Mouse (Mus musculus) heart, embryonic 13.5 days (tissue): ENCODE results near the gene Bptf. TPM values are rescaled to one million over a fixed set of nuclear protein-coding genes. Genes with fewer than 3 reads are reported as not detected.
"Not testable (repeated sequence)": the region's sequence is repeated elsewhere in the genome, so short reads cannot be mapped to it uniquely, and the experiment has no call there.

Experiments used
- ATAC-seq: fragments of 200-750 bp; cut with Nextera tagmentation; 2 replicates; pipeline ENCODE4 v1.8.0; 2017; ENCODE audit warnings: moderate TSS enrichment; ENCODE audit not compliant: insufficient number of reproducible peaks, low FRiP score, low TSS enrichment; ENCODE audit errors: extremely low read depth
- H3K27ac ChIP-seq: fragments of 300-500 bp; sonication (generic); replicated peaks from 2 replicates; pipeline ENCODE4 v1.5.1; 2015; ENCODE audit warnings: moderate library complexity, mild to moderate bottlenecking, inconsistent platforms
- H3K27me3 ChIP-seq: fragments of 300-500 bp; sonication (generic); replicated peaks from 2 replicates; pipeline ENCODE4 v1.6.1; 2015; ENCODE audit warnings: mild to moderate bottlenecking, inconsistent platforms
- H3K36me3 ChIP-seq: fragments of 300-500 bp; sonication (generic); 2 replicates; pipeline ENCODE4 v1.6.1; 2015; ENCODE audit warnings: mild to moderate bottlenecking, inconsistent platforms
- H3K4me1 ChIP-seq: fragments of 300-500 bp; sonication (generic); 2 replicates; pipeline ENCODE4 v1.6.1; 2015; ENCODE audit warnings: inconsistent platforms
- H3K4me2 ChIP-seq: fragments of 300-500 bp; sonication (generic); 2 replicates; pipeline ENCODE4 v1.6.1; 2015; ENCODE audit warnings: inconsistent platforms, mild to moderate bottlenecking, moderate library complexity
- H3K4me3 ChIP-seq: fragments of 300-500 bp; sonication (generic); 2 replicates; pipeline ENCODE4 v1.5.1; 2015; ENCODE audit warnings: moderate library complexity, mild to moderate bottlenecking, inconsistent platforms
- H3K9ac ChIP-seq: fragments of 300-500 bp; sonication (generic); 2 replicates; pipeline ENCODE4 v1.6.1; 2015; ENCODE audit warnings: inconsistent platforms, mild to moderate bottlenecking, moderate library complexity
- H3K9me3 ChIP-seq: fragments of 300-500 bp; sonication (generic); 2 replicates; pipeline ENCODE4 v1.6.1; 2016; ENCODE audit warnings: inconsistent platforms
- WGBS: fragments of 180-500 bp; shearing (Covaris S2); methylation state at CpG from one replicate; pipeline ENCODE4 v1.1.7; 2015; ENCODE audit warnings: mixed read lengths; 5-methylcytosine and 5-hydroxymethylcytosine counted together
- polyA plus RNA-seq: library from polyadenylated mRNA; unstranded; fragments of >200 nt; fragmentation: Nextera tagmentation; extraction: Ambion mirVana; gene quantifications from 2 replicates; pipeline ENCODE4 v1.2.1, GENCODE M21; 2015

Bptf gene
- polyA plus RNA-seq, 1 experiment from 2014 or later: 18.3 TPM

GRCm38 (mm10) chr11:107015535-107016187 lies 116.3 kb downstream of the Bptf start:
- H3K4me3 ChIP-seq, H3K27me3 ChIP-seq, H3K9ac ChIP-seq, H3K36me3 ChIP-seq, ATAC-seq, H3K4me1 ChIP-seq, H3K27ac ChIP-seq, H3K9me3 ChIP-seq, H3K4me2 ChIP-seq: not testable (repeated sequence)
- WGBS: 64% methylated on average over 11 of the region's 11 CpGs

- Histone ChIP-seq H3K9me3 (peaks cover 3% of the 10 kb centered on the region; the same call in 1 of the 2 replicates), H3K27me3 (no peaks in the 10 kb centered on the region), H3K9ac (peak overlapping the region; percentile 37; the same call in 1 of the 2 replicates), H3K4me1 (peaks cover 9% of the 10 kb centered on the region), H3K4me3 (peak overlapping the region; percentile 26; the same call in 1 of the 2 replicates), H3K4me2 (peak overlapping the region; percentile 41), H3K27ac (no peak overlapping the region), H3K36me3 (no peaks in the 10 kb centered on the region)
- ATAC-seq: no peak
- 33% methylated on average over 14 of the region's 14 CpGs for WGBS
Observed at GRCm38 (mm10) chr11:107014597-107015309, 117.2 kb downstream of the Bptf start.

GRCm38 (mm10) chr11:107014020-107014585 lies 117.8 kb downstream of the Bptf start:
- H3K4me1 ChIP-seq: peaks cover 9% of the 10 kb centered on the region
- H3K27me3 ChIP-seq: no peaks in the 10 kb centered on the region
- WGBS: 72% methylated on average over 11 of the region's 11 CpGs
- H3K9me3 ChIP-seq: peaks cover 3% of the 10 kb centered on the region; the same call in 1 of the 2 replicates
- H3K4me3 ChIP-seq: no peak overlapping the region
- no peak for ATAC-seq
- no peaks in the 10 kb centered on the region for H3K36me3 ChIP-seq
- H3K27ac ChIP-seq: no peak overlapping the region
- peak overlapping the region; percentile 41; the same call in 1 of the 2 replicates for H3K4me2 ChIP-seq
- no peak overlapping the region for H3K9ac ChIP-seq

GRCm38 (mm10) chr11:107012324-107013017 lies 119.5 kb downstream of the Bptf start:
- ATAC-seq: peak; percentile 89
- Histone ChIP-seq H3K4me2 (peak overlapping the region; percentile 73), H3K36me3 (no peaks in the 10 kb centered on the region), H3K4me3 (peak overlapping the region; percentile 66), H3K9ac (peak overlapping the region; percentile 89), H3K4me1 (peaks cover 9% of the 10 kb centered on the region), H3K27ac (peak overlapping the region; percentile 96), H3K27me3 (no peaks in the 10 kb centered on the region), H3K9me3 (peaks cover 3% of the 10 kb centered on the region; the same call in 1 of the 2 replicates)
- under 1% methylated on average over 37 of the region's 37 CpGs for WGBS

- H3K4me1 ChIP-seq: peaks cover 9% of the 10 kb centered on the region
- no peaks in the 10 kb centered on the region for H3K27me3 ChIP-seq
- H3K36me3 ChIP-seq: no peaks in the 10 kb centered on the region
- H3K4me3 ChIP-seq: peak overlapping the region; percentile 66
- H3K9me3 ChIP-seq: peaks cover 3% of the 10 kb centered on the region; the same call in 1 of the 2 replicates
- peak overlapping the region; percentile 73 for H3K4me2 ChIP-seq
- H3K27ac ChIP-seq: peak overlapping the region; percentile 96
- no peak for ATAC-seq
- 33% methylated on average over 18 of the region's 18 CpGs for WGBS
- peak overlapping the region; percentile 89 for H3K9ac ChIP-seq
Observed at GRCm38 (mm10) chr11:107011669-107012323, 120.1 kb downstream of the Bptf start.

- H3K27ac ChIP-seq: peak overlapping the region; percentile 96; the same call in 1 of the 2 replicates
- WGBS: 69% methylated on average over 7 of the region's 7 CpGs
- H3K27me3 ChIP-seq: no peaks in the 10 kb centered on the region
- H3K36me3 ChIP-seq: no peaks in the 10 kb centered on the region
- peaks cover 3% of the 10 kb centered on the region; the same call in 1 of the 2 replicates for H3K9me3 ChIP-seq
- no peak overlapping the region for H3K4me3 ChIP-seq
- ATAC-seq: no peak
- no peak overlapping the region; the same call in 1 of the 2 replicates for H3K9ac ChIP-seq
- H3K4me1 ChIP-seq: peaks cover 9% of the 10 kb centered on the region
- H3K4me2 ChIP-seq: peak overlapping the region; percentile 73; the same call in 1 of the 2 replicates
Observed at GRCm38 (mm10) chr11:107011171-107011570, 120.8 kb downstream of the Bptf start.

GRCm38 (mm10) chr11:107010447-107010846 lies 121.5 kb downstream of the Bptf start:
- peaks cover 3% of the 10 kb centered on the region; the same call in 1 of the 2 replicates for H3K9me3 ChIP-seq
- ATAC-seq: no peak
- no peak overlapping the region for H3K4me3 ChIP-seq
- H3K4me1 ChIP-seq: peaks cover 9% of the 10 kb centered on the region
- WGBS: 96% methylated on average over 3 of the region's 3 CpGs
- H3K27me3 ChIP-seq: no peaks in the 10 kb centered on the region
- no peak overlapping the region for H3K4me2 ChIP-seq
- H3K27ac ChIP-seq: no peak overlapping the region
- no peak overlapping the region for H3K9ac ChIP-seq
- H3K36me3 ChIP-seq: no peaks in the 10 kb centered on the region

GRCm38 (mm10) chr11:107005538-107005937 lies 126.4 kb downstream of the Bptf start:
- Histone ChIP-seq H3K4me1 (no peaks in the 10 kb centered on the region), H3K27ac (no peak overlapping the region), H3K4me3 (no peak overlapping the region), H3K4me2 (no peak overlapping the region), H3K9me3 (no peaks in the 10 kb centered on the region), H3K36me3 (no peaks in the 10 kb centered on the region), H3K27me3 (no peaks in the 10 kb centered on the region), H3K9ac (no peak overlapping the region)
- ATAC-seq: no peak
- 90% methylated on average over 1 of the region's 1 CpGs for WGBS

- no peak for ATAC-seq
- 48% methylated on average over 8 of the region's 8 CpGs for WGBS
- Histone ChIP-seq H3K9ac (no peak overlapping the region), H3K4me2 (no peak overlapping the region), H3K9me3 (no peaks in the 10 kb centered on the region), H3K27ac (0 out of 2 replicates have a peak overlapping the region, but pooled peaks have one; percentile 1), H3K27me3 (no peaks in the 10 kb centered on the region), H3K36me3 (peaks cover 4% of the 10 kb centered on the region), H3K4me3 (no peak overlapping the region), H3K4me1 (peaks cover 5% of the 10 kb centered on the region)
Observed at GRCm38 (mm10) chr11:107001760-107002675, 129.9 kb downstream of the Bptf start.
